Mouse (Mus musculus) neural tube, embryonic 11.5 days (tissue): ENCODE measurements around the gene Elp4. TPM values are rescaled to one million over a fixed set of nuclear protein-coding genes. Genes with fewer than 3 reads are reported as not detected.

Source experiments
- ATAC-seq: fragments of 200-750 bp; cut with Nextera tagmentation; 2 replicates; pipeline ENCODE4 v1.8.0; 2017; ENCODE audit warnings: moderate number of reproducible peaks, mild to moderate bottlenecking, moderate TSS enrichment, moderate library complexity; ENCODE audit not compliant: insufficient read depth, low FRiP score, low TSS enrichment
- DNase-seq: peaks from one replicate; pipeline ENCODE4 v3.0.0-alpha.2; 2015; ENCODE audit warnings: low spot score
- H3K27ac ChIP-seq: fragments of 300-500 bp; sonication (generic); 2 replicates; pipeline ENCODE4 v1.5.1; 2014; ENCODE audit warnings: low read depth, mild to moderate bottlenecking, low read length
- H3K27me3 ChIP-seq: fragments of 300-500 bp; sonication (generic); 2 replicates; pipeline ENCODE4 v1.6.1; 2014; ENCODE audit warnings: mild to moderate bottlenecking, low read length, mixed read lengths; ENCODE audit not compliant: control insufficient read depth, insufficient read depth
- H3K36me3 ChIP-seq: fragments of 300-500 bp; sonication (generic); 2 replicates; pipeline ENCODE4 v1.6.1; 2014; ENCODE audit warnings: mild to moderate bottlenecking, low read length, moderate library complexity, mixed read lengths; ENCODE audit not compliant: control insufficient read depth, insufficient read depth
- H3K4me1 ChIP-seq: fragments of 300-500 bp; sonication (generic); 2 replicates; pipeline ENCODE4 v1.6.1; 2014; ENCODE audit warnings: low read length, mixed read lengths; ENCODE audit not compliant: control insufficient read depth, insufficient read depth
- H3K4me2 ChIP-seq: fragments of 300-500 bp; sonication (generic); 2 replicates; pipeline ENCODE4 v1.6.1; 2014; ENCODE audit warnings: low read depth, mild to moderate bottlenecking, moderate library complexity
- H3K4me3 ChIP-seq: fragments of 300-500 bp; sonication (generic); 2 replicates; pipeline ENCODE4 v1.5.1; 2014; ENCODE audit warnings: low read depth, low read length
- H3K9ac ChIP-seq: fragments of 300-500 bp; sonication (generic); 2 replicates; pipeline ENCODE4 v1.6.1; 2014; ENCODE audit warnings: mild to moderate bottlenecking, low read length
- H3K9me3 ChIP-seq: fragments of 300-500 bp; sonication (generic); 2 replicates; pipeline ENCODE4 v1.6.1; 2016; ENCODE audit warnings: low read length; ENCODE audit not compliant: control insufficient read depth
- WGBS: fragments of 180-500 bp; shearing (Covaris S2); extraction: QIAGEN DNeasy Blood & Tissue Kit; methylation state at CpG from one replicate; pipeline ENCODE4 v1.1.7; 2014; 5-methylcytosine and 5-hydroxymethylcytosine counted together
- polyA plus RNA-seq: library from polyadenylated mRNA; unstranded; fragments of >200 nt; fragmentation: Nextera tagmentation; extraction: Ambion mirVana; gene quantifications from 2 replicates; pipeline ENCODE4 v1.2.1, GENCODE M21; 2014

The Elp4 gene
- polyA plus RNA-seq, 1 experiment from 2014 or later = 53.2 TPM

GRCm38 (mm10) chr2:105697741-105698140, 206.6 kb downstream of the Elp4 start:
- DNase-seq = no peak
- Histone ChIP-seq H3K4me3 (no peak overlapping the region), H3K4me1 (no peaks in the 10 kb centered on the region), H3K27me3 (no peaks in the 10 kb centered on the region), H3K4me2 (no peak overlapping the region), H3K9me3 (no peaks in the 10 kb centered on the region), H3K36me3 (no peaks in the 10 kb centered on the region), H3K27ac (no peak overlapping the region), H3K9ac (no peak overlapping the region)
- 74% methylated on average over 5 of the region's 5 CpGs for WGBS
- no peak for ATAC-seq

GRCm38 (mm10) chr2:105691296-105691695, 213.1 kb downstream of the Elp4 start:
- no peak overlapping the region for H3K4me3 ChIP-seq
- peaks cover 29% of the 10 kb centered on the region for H3K4me1 ChIP-seq
- no peaks in the 10 kb centered on the region for H3K9me3 ChIP-seq
- H3K36me3 ChIP-seq = no peaks in the 10 kb centered on the region
- ATAC-seq = no peak
- peak; percentile 22 for DNase-seq
- H3K27ac ChIP-seq = no peak overlapping the region
- H3K27me3 ChIP-seq = peaks cover 45% of the 10 kb centered on the region
- H3K4me2 ChIP-seq = no peak overlapping the region; the same call in 1 of the 2 replicates
- WGBS = 9% methylated on average over 10 of the region's 10 CpGs
- no peak overlapping the region for H3K9ac ChIP-seq

GRCm38 (mm10) chr2:105689771-105690639, 214.4 kb downstream of the Elp4 start:
- peaks cover 35% of the 10 kb centered on the region for H3K4me1 ChIP-seq
- WGBS = under 1% methylated on average over 28 of the region's 28 CpGs

GRCm38 (mm10) chr2:105689304-105689770, 215.0 kb downstream of the Elp4 start:
- H3K4me1 ChIP-seq = peaks cover 36% of the 10 kb centered on the region
- H3K4me3 ChIP-seq = peak overlapping the region; percentile 12; the same call in 1 of the 2 replicates
- no peaks in the 10 kb centered on the region for H3K9me3 ChIP-seq
- H3K36me3 ChIP-seq = 0 out of 2 replicates have a peak, but pooled peaks cover 2% of the 10 kb centered on the region
- peak overlapping the region; percentile 60; the same call in 1 of the 2 replicates for H3K27ac ChIP-seq
- 0% methylated on average over 15 of the region's 15 CpGs for WGBS
- ATAC-seq (peak; percentile 25), DNase-seq (peak; percentile 73)
- no peak overlapping the region for H3K9ac ChIP-seq
- H3K4me2 ChIP-seq = peak overlapping the region; percentile 25
- H3K27me3 ChIP-seq = peaks cover 62% of the 10 kb centered on the region

More at GRCm38 (mm10) chr2:105689771-105690639, 214.4 kb downstream of the Elp4 start:
- Histone ChIP-seq H3K4me3 (peak overlapping the region; percentile 12; the same call in 1 of the 2 replicates), H3K36me3 (0 out of 2 replicates have a peak, but pooled peaks cover under 1% of the 10 kb centered on the region), H3K9me3 (no peaks in the 10 kb centered on the region), H3K27me3 (peaks cover 58% of the 10 kb centered on the region), H3K4me2 (peak overlapping the region; percentile 25), H3K9ac (no peak overlapping the region), H3K27ac (peak overlapping the region; percentile 72)
- ATAC-seq (peak; percentile 82), DNase-seq (peak; percentile 78)

GRCm38 (mm10) chr2:105688436-105689303, 215.7 kb downstream of the Elp4 start:
- Histone ChIP-seq H3K4me2 (peak overlapping the region; percentile 25), H3K4me1 (peaks cover 36% of the 10 kb centered on the region), H3K9me3 (no peaks in the 10 kb centered on the region), H3K27me3 (peaks cover 66% of the 10 kb centered on the region), H3K27ac (peak overlapping the region; percentile 60; the same call in 1 of the 2 replicates), H3K9ac (no peak overlapping the region; the same call in 1 of the 2 replicates), H3K4me3 (peak overlapping the region; percentile 13; the same call in 1 of the 2 replicates), H3K36me3 (0 out of 2 replicates have a peak, but pooled peaks cover 2% of the 10 kb centered on the region)
- no peak for ATAC-seq
- WGBS = under 1% methylated on average over 25 of the region's 25 CpGs
- DNase-seq = peak; percentile 27

GRCm38 (mm10) chr2:105688011-105688410, 216.4 kb downstream of the Elp4 start:
- Histone ChIP-seq H3K27ac (no peak overlapping the region), H3K36me3 (0 out of 2 replicates have a peak, but pooled peaks cover 2% of the 10 kb centered on the region), H3K4me2 (peak overlapping the region; percentile 25), H3K9ac (no peak overlapping the region), H3K4me1 (peaks cover 36% of the 10 kb centered on the region), H3K9me3 (no peaks in the 10 kb centered on the region), H3K27me3 (peaks cover 70% of the 10 kb centered on the region), H3K4me3 (peak overlapping the region; percentile 13; the same call in 1 of the 2 replicates)
- ATAC-seq (no peak), DNase-seq (peak; percentile 51)
- under 1% methylated on average over 17 of the region's 17 CpGs for WGBS

GRCm38 (mm10) chr2:105687317-105687991, 216.9 kb downstream of the Elp4 start:
- ATAC-seq (no peak), DNase-seq (peak; percentile 66)
- Histone ChIP-seq H3K4me3 (peak overlapping the region; percentile 13; the same call in 1 of the 2 replicates), H3K9ac (no peak overlapping the region; the same call in 1 of the 2 replicates), H3K27ac (no peak overlapping the region), H3K9me3 (no peaks in the 10 kb centered on the region), H3K4me1 (peaks cover 39% of the 10 kb centered on the region), H3K4me2 (peak overlapping the region; percentile 25), H3K27me3 (peaks cover 72% of the 10 kb centered on the region), H3K36me3 (0 out of 2 replicates have a peak, but pooled peaks cover 2% of the 10 kb centered on the region)
- 3% methylated on average over 13 of the region's 13 CpGs for WGBS
